Mouse (Mus musculus) midbrain, embryonic 15.5 days (tissue): ENCODE measurements around the gene Hmgcl. TPM values are rescaled to one million over a fixed set of nuclear protein-coding genes. Genes with fewer than 3 reads are reported as not detected.
A peak's percentile ranks its signal among the peaks of the same experiment; 100 is the strongest.

Experiments used
- ATAC-seq: fragments of 200-750 bp; cut with Nextera tagmentation; replicated peaks from 2 replicates; pipeline ENCODE4 v1.8.0; 2017; ENCODE audit warnings: moderate TSS enrichment
- H3K27ac ChIP-seq: fragments of 300-500 bp; sonication (generic); 2 replicates; pipeline ENCODE4 v1.5.1; 2015; ENCODE audit warnings: mild to moderate bottlenecking, inconsistent platforms
- H3K27me3 ChIP-seq: fragments of 300-500 bp; sonication (generic); replicated peaks from 2 replicates; pipeline ENCODE4 v1.6.1; 2015; ENCODE audit warnings: inconsistent platforms
- H3K36me3 ChIP-seq: fragments of 300-500 bp; sonication (generic); replicated peaks from 2 replicates; pipeline ENCODE4 v1.6.1; 2015; ENCODE audit warnings: inconsistent platforms
- H3K4me1 ChIP-seq: fragments of 300-500 bp; sonication (generic); 2 replicates; pipeline ENCODE4 v1.6.1; 2015; ENCODE audit warnings: inconsistent platforms
- H3K4me2 ChIP-seq: fragments of 300-500 bp; sonication (generic); 2 replicates; pipeline ENCODE4 v1.6.1; 2015; ENCODE audit warnings: inconsistent platforms, mild to moderate bottlenecking, moderate library complexity
- H3K4me3 ChIP-seq: fragments of 300-500 bp; sonication (generic); 2 replicates; pipeline ENCODE4 v1.5.1; 2015; ENCODE audit warnings: mild to moderate bottlenecking, inconsistent platforms
- H3K9ac ChIP-seq: fragments of 300-500 bp; sonication (generic); 2 replicates; pipeline ENCODE4 v1.6.1; 2015; ENCODE audit warnings: mild to moderate bottlenecking, inconsistent platforms
- H3K9me3 ChIP-seq: fragments of 300-500 bp; sonication (generic); 2 replicates; pipeline ENCODE4 v1.6.1; 2016; ENCODE audit warnings: inconsistent platforms
- WGBS: fragments of 180-500 bp; shearing (Covaris S2); methylation state at CpG from one replicate; pipeline ENCODE4 v1.1.7; 2015; ENCODE audit warnings: mixed read lengths; 5-methylcytosine and 5-hydroxymethylcytosine counted together
- polyA plus RNA-seq: library from polyadenylated mRNA; unstranded; fragments of >200 nt; fragmentation: Nextera tagmentation; extraction: Ambion mirVana; gene quantifications from 2 replicates; pipeline ENCODE4 v1.2.1, GENCODE M21; 2015

Gene Hmgcl
- polyA plus RNA-seq, 1 experiment from 2014 or later: 57.0 TPM

DNA sequence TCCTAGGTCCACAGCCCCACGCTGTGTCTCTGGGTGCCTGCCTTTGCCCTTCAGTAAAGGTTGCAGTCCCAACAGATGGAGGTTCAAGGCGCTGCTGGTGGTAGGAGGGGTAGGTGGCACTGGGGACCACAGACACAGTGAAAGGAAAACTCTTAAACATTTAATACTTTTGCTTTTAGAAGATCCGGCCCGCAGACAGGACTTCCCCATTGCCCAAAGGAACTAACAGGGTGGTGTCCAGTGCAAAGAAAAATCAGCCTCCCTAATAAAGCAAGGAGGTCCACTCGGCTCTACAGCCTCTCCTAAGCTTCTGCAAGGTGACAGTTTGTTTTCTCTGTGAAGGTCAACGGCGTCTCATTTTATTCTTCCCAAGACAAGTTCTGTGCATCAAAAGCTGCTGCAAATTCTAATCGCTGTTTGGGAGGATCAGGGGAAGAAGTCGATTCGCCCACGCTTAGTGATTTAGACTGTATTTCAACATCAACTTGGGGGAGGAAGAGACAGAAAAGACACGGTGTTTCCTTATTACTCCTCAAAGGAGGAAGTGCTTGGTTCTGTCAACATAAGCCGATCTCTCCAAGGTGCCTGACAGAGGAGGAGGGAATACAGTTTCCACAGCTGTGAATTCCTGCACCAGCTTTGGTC lies 27.5 kb upstream of the Hmgcl start:
- no peak for ATAC-seq
- Histone ChIP-seq H3K4me3 (no peak overlapping the region), H3K27me3 (no peaks in the 10 kb centered on the region), H3K9ac (no peak overlapping the region), H3K4me2 (no peak overlapping the region), H3K4me1 (peaks cover 10% of the 10 kb centered on the region), H3K27ac (no peak overlapping the region), H3K36me3 (no peaks in the 10 kb centered on the region), H3K9me3 (no peaks in the 10 kb centered on the region)
- 94% methylated on average over 13 of the region's 13 CpGs for WGBS

DNA sequence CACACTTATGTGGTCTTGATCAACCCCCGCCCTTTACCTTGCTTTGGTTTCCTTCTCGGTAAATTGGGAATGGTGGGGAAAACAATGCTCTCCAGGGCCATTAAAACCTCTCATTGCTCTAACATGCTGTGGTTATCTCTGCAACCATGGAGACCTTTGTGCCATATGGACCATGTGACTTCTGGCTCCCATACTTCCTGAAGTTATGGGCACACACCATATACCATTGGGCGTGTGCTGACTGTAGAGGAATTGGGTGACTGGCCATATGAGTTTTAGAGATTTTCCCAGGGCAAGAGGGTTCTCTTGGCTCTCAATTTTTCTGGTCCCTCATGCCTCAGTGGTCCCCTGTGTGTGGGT lies 27.0 kb upstream of the Hmgcl start:
- Histone ChIP-seq H3K9me3 (no peaks in the 10 kb centered on the region), H3K27me3 (no peaks in the 10 kb centered on the region), H3K9ac (no peak overlapping the region), H3K27ac (no peak overlapping the region), H3K36me3 (no peaks in the 10 kb centered on the region), H3K4me2 (no peak overlapping the region), H3K4me3 (no peak overlapping the region), H3K4me1 (peaks cover 10% of the 10 kb centered on the region)
- no peak for ATAC-seq
- WGBS: 95% methylated on average over 3 of the region's 3 CpGs

DNA sequence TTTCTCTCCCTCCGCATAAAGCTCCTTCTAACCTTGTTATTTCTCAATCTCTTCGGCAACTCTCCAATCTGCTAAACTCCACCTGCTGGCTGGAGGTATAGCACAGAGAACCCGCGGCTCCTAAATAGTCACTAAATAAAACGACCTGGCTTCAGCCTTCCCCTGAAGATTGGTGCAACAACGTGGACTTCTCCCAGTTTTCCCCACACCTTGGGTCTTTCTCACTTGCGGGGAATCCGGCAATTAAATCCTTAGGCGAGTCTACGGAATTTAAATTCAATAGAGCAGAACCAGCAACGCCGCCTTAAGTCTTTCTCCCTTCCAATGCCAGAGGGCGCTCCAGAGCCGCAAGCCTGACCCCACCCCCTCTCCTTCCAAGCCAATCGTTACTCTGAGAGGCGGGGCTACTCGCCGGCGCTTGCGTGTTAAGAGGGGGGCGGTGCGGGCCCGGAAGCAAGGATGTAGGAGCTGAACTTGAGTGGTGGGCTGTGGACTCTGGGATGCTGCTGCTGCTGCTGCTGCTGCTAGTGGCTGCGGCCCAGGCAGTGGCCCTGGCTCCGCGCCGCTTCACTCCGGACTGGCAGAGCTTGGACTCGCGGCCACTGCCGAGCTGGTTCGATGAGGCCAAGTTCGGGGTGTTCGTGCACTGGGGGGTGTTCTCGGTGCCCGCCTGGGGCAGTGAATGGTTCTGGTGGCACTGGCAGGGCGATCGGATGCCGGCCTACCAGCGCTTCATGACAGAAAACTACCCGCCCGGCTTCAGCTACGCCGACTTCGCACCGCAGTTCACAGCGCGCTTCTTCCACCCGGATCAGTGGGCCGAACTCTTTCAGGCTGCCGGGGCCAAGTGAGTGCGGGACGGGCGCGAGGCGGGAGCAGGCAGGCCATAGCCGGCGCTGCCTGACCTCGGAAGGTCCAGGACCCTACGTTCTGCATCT lies 25.7 kb upstream of the Hmgcl start, which contains the start of gene Fuca1:
Gene Fuca1, plus strand, starts transcription at position 432 of the 938 bp plus-strand sequence.
- peak; percentile 97 for ATAC-seq
- H3K36me3 ChIP-seq: no peaks in the 10 kb centered on the region
- H3K27ac ChIP-seq: peak within 1 kb of the TSS; percentile 76
- H3K27me3 ChIP-seq: no peaks in the 10 kb centered on the region
- H3K4me2 ChIP-seq: peak within 1 kb of the TSS; percentile 86
- 2% methylated on average over 60 of the region's 60 CpGs for WGBS
- H3K9ac ChIP-seq: peak within 1 kb of the TSS; percentile 80
- H3K4me3 ChIP-seq: peak within 1 kb of the TSS; percentile 59
- H3K9me3 ChIP-seq: no peaks in the 10 kb centered on the region
- H3K4me1 ChIP-seq: peaks cover 10% of the 10 kb centered on the region

DNA sequence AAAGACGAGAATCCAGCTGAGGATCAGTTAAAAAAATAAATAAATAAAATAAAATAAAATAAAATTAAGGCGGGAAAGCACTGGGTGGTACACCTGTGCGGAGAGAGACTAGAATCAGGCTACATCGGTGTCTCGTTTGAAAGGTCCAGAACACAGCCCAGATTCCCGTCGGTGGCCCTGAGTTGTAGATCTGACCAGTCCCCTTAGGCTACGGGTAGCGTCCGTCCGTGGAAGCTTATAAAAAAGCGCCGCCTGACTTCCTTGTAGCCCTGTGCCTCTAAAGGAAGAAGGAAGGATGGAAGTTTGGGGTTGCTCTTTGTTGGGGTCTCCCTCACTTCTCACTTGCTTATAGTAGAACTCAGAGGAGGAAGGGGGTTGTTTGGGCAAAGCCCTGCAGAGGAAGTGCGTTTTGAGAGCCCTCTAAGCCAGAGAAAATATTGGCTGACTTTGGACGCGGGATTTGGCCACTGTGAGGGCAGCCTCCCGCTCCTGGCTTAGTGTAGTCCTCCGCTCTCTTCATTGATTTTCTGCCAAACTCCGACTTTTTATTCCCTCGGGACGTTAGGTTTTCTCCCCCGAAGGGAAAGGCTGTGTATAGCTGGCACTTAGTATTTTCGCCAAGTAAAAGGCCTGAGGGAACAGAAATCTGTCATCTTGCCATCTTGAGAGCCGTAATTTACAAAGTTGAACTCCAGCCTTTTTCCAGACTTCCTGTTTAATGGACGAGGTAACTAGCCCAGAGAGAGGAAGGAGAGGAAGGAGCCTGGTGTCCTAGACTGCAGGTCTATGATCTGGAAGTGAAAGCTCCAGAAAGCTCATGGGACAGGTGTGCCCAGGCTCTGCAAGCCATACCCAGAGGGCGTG lies 24.8 kb upstream of the Hmgcl start:
- 7% methylated on average over 26 of the region's 26 CpGs for WGBS
- Histone ChIP-seq H3K9me3 (no peaks in the 10 kb centered on the region), H3K27ac (peak overlapping the region; percentile 76), H3K27me3 (no peaks in the 10 kb centered on the region), H3K4me1 (peaks cover 10% of the 10 kb centered on the region), H3K36me3 (no peaks in the 10 kb centered on the region; the same call in 1 of the 2 replicates), H3K9ac (peak overlapping the region; percentile 80), H3K4me2 (peak overlapping the region; percentile 86), H3K4me3 (peak overlapping the region; percentile 59)
- ATAC-seq: peak; percentile 30; the same call in 1 of the 2 replicates

DNA sequence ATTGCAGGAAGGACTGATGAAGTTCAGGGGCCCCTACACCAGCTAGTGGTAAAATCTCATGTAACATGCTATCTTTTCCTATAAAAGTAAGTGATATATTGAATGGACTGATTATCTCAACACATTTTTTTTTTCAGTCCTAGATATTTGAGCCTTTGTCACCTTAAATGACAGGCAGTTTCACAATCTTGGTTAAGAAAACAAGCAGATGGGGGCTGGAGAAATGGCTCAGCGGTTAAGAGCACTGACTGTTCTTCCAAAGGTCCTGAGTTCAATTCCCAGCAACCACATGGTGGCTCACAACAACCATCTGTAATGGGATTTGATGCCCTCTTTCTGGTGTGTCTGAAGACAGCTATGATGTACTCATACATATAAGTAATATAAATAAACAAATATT lies 24.1 kb upstream of the Hmgcl start:
- Histone ChIP-seq H3K4me1 (peaks cover 10% of the 10 kb centered on the region), H3K9ac (peak overlapping the region; percentile 80; the same call in 1 of the 2 replicates), H3K27me3 (no peaks in the 10 kb centered on the region), H3K4me3 (peak overlapping the region; percentile 59; the same call in 1 of the 2 replicates), H3K36me3 (no peaks in the 10 kb centered on the region; the same call in 1 of the 2 replicates), H3K9me3 (no peaks in the 10 kb centered on the region), H3K4me2 (peak overlapping the region; percentile 86), H3K27ac (no peak overlapping the region)
- no peak for ATAC-seq
- WGBS: 94% methylated on average over 1 of the region's 1 CpGs

DNA sequence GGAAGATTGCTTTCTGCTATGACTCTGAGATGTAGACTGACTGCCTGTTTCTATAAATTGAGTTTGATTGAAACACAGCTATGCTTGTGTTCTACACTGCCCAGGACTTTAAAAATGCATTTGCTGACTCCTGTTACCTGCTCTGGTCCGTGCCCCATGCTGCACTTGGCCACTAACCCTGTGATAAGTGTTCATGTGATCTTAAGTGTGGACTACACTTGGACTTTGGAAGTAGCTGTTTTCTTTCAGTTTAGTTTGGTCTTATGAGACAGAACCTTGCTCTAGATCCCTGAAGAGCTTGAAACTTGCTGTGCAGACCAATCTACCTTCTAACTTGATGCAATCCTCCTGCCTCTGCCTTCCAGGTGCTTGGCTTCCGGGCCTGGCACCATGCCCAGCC lies 21.8 kb upstream of the Hmgcl start:
- 90% methylated on average over 2 of the region's 2 CpGs for WGBS
- no peak for ATAC-seq

DNA sequence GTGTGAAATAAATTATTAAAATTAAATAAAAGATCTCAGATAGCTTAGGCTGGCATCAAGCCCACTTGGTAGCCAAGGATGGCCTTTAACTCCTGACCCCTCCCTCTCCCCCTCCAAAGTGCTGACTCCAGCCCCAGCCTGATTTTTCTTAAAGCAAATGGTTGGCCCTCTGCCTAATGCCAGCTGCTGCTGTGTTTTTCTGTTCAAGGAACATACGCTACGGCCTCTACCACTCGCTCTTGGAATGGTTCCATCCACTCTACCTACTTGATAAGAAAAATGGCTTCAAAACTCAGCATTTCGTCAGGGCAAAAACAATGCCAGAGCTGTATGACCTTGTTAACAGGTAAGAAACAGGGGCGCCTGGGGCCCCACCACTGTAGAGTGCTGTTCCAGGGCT lies 20.9 kb upstream of the Hmgcl start:
- H3K27me3 ChIP-seq: no peaks in the 10 kb centered on the region
- H3K4me2 ChIP-seq: no peak overlapping the region
- H3K9me3 ChIP-seq: no peaks in the 10 kb centered on the region
- ATAC-seq: no peak
- H3K9ac ChIP-seq: no peak overlapping the region
- H3K27ac ChIP-seq: no peak overlapping the region
- no peak overlapping the region for H3K4me3 ChIP-seq
- H3K4me1 ChIP-seq: peaks cover 10% of the 10 kb centered on the region
- H3K36me3 ChIP-seq: no peaks in the 10 kb centered on the region; the same call in 1 of the 2 replicates
- WGBS: 86% methylated on average over 5 of the region's 5 CpGs

More for the DNA sequence above, 21.8 kb upstream of the Hmgcl start:
- Histone ChIP-seq H3K4me3 (no peak overlapping the region), H3K9ac (no peak overlapping the region), H3K36me3 (no peaks in the 10 kb centered on the region; the same call in 1 of the 2 replicates), H3K27ac (no peak overlapping the region), H3K27me3 (no peaks in the 10 kb centered on the region), H3K4me1 (peaks cover 10% of the 10 kb centered on the region), H3K9me3 (no peaks in the 10 kb centered on the region), H3K4me2 (no peak overlapping the region)

DNA sequence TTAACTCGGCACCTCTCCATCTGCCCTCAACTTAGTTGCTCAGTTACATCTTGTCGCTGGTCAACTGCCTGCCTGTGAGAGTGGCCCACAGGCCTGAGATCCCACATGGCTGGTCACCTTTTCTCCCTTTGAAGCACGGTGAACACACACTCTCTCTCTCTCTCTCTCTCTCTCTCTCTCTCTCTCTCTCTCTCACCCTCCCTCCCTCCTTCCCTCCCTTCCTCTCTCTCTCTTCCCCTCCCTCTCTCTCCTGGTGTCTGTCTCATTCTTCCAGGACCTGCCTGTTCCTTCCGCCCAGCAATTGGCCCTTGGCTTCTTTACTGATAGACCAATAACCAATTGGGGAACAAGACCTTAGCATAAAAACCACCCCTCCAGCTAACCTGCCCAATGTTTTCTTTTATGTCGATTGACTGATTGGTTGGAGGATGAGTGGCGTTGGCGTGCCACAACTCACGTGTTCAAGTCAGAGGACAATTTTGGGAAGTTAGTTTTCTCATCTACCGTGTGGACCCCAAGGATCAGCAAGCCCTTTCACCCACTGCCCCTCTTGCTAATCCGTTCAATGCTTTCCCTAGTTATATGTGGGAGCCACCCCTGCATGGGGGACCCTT lies 19.9 kb upstream of the Hmgcl start:
- no peak for ATAC-seq
- Histone ChIP-seq H3K27me3 (no peaks in the 10 kb centered on the region), H3K9ac (no peak overlapping the region), H3K27ac (no peak overlapping the region), H3K4me1 (peaks cover 10% of the 10 kb centered on the region), H3K36me3 (peaks cover 2% of the 10 kb centered on the region; the same call in 1 of the 2 replicates), H3K9me3 (no peaks in the 10 kb centered on the region), H3K4me3 (no peak overlapping the region), H3K4me2 (no peak overlapping the region)
- 93% methylated on average over 10 of the region's 10 CpGs for WGBS

DNA sequence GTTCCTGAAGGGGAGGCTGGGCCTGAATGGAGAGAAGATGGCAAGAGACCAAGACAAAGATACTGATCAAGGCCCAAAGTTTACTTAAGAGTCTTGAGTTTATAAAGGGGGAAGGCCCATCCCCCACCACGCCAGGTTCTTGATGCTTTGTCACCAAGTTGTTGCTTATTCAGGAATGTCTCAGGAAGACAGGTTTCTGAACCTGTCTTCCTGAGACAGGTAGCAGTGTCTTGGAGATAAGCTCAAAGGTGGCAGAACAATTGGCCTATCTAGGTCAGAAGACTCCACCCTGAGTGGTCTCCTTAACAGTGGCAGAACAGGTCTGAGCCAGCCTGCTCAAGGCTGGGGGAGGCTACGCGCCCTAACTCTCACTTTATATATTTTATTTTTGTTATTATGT lies 19.4 kb upstream of the Hmgcl start:
- peaks cover 5% of the 10 kb centered on the region for H3K4me1 ChIP-seq
- peaks cover 2% of the 10 kb centered on the region; the same call in 1 of the 2 replicates for H3K36me3 ChIP-seq
- H3K4me3 ChIP-seq: no peak overlapping the region
- no peaks in the 10 kb centered on the region for H3K27me3 ChIP-seq
- 89% methylated on average over 3 of the region's 3 CpGs for WGBS
- no peak overlapping the region for H3K4me2 ChIP-seq
- no peak for ATAC-seq
- no peak overlapping the region for H3K9ac ChIP-seq
- H3K9me3 ChIP-seq: no peaks in the 10 kb centered on the region
- H3K27ac ChIP-seq: no peak overlapping the region

DNA sequence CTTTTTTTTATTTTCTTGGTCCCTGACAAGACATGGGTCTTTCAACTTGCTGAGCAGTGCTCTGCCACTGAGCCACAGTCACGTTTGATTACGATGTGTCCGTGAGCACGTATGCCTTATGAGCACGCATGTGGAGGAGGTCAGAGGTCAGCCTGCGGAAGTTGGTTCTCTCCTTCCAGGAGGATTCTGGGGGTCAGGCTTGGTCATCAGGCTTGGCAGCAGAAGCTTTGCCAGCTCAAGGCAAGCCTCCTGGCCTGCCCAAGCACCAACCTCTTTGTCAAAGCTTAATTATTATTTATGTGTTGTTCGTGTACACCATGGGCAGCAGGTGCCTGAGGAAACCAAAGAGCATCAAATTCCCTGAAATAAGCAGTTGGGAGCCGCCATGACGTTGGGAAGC lies 17.9 kb upstream of the Hmgcl start:
- H3K4me2 ChIP-seq: no peak overlapping the region
- no peak overlapping the region for H3K4me3 ChIP-seq
- ATAC-seq: no peak
- H3K9ac ChIP-seq: no peak overlapping the region
- H3K27ac ChIP-seq: no peak overlapping the region
- no peaks in the 10 kb centered on the region for H3K4me1 ChIP-seq
- no peaks in the 10 kb centered on the region for H3K27me3 ChIP-seq
- no peaks in the 10 kb centered on the region for H3K9me3 ChIP-seq
- peaks cover 2% of the 10 kb centered on the region; the same call in 1 of the 2 replicates for H3K36me3 ChIP-seq
- WGBS: 87% methylated on average over 9 of the region's 9 CpGs

DNA sequence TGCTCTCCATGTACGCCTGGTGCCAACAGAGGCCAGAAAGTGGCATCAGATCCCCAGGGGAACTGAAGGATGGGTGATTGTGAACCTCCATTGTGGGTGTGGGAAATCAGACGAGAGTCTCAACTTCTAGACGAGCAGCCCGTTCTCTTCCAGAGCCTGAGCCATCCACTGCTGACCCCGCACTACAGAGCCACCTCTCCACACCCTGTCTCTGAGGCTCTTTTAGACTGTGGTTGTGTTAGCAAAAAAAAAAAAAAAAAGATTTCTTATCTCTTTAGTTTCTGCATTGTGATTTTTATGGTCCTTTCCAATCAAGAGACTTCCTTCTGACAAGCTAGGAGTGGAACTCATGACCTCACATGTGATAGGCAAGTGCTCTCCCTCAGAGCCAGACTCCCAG lies 16.8 kb upstream of the Hmgcl start:
- Histone ChIP-seq H3K4me1 (no peaks in the 10 kb centered on the region), H3K4me3 (no peak overlapping the region), H3K9ac (no peak overlapping the region), H3K27ac (no peak overlapping the region), H3K27me3 (no peaks in the 10 kb centered on the region), H3K36me3 (peaks cover 5% of the 10 kb centered on the region; the same call in 1 of the 2 replicates), H3K9me3 (no peaks in the 10 kb centered on the region), H3K4me2 (no peak overlapping the region)
- ATAC-seq: no peak
- 95% methylated on average over 5 of the region's 5 CpGs for WGBS
